Mouse (Mus musculus) thymus, postnatal 4 days (tissue): ENCODE results near the gene Cbx8.

Experiments used
- DNase-seq: peaks from one replicate; pipeline ENCODE4 v3.0.0; 2021

Gene Cbx8

DNA sequence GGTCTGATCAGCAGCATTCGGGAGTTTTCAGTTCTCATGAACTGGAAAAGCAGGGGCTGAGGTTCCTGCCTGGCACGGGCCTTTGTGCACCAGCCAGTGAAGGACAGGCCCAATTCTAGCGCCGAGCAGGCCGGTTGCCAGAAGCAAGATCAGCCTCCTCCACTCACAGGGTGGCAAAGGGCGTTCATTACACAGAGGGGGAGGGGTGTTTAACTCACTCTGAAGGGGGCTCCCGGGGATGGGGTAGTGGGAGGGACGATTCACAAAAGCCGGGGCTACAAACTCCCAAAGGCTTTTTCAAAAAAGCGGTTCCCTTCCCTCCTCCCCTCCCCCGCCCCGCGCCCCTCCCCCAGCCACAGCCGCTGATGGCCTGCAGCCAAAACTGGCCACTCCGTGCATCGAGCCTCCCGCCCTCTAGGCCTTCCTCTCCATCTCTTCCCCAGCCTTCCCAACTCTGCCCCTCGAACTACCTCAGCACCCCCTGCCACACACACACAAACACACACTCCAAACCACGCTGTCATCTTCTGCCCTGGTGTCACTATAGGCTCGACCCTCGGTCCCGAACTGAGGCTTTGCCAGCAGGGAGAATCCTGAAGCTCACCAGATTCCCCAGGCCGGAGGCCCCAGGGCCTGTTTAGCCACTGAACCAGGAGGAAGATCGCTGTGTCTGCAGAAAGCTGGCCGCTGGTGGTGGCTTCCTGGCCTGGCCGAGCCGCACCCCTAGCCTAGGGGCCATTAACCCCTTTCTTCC, 38.1 kb upstream of the Cbx8 start:
- no peak for DNase-seq

DNA sequence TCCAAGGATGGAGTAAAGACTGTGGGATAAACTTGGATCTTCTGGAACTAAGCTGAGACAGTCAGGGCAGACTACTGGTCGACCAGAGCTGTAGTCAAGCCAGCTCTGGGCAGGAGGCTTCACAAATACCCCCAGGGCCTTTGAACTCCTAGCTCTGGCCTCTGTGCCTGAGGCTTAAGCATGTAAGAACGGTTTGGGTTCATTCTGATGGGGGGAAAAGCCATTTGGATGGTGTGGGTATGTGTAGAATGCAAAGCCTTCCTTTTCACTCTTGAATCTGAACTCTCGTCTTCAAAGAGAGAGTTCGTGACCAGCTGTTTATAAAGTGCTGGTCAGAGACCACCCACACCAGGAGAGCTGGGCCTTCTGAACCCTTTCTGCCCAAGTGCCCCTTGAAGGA, 37.0 kb upstream of the Cbx8 start:
- DNase-seq: no peak

DNA sequence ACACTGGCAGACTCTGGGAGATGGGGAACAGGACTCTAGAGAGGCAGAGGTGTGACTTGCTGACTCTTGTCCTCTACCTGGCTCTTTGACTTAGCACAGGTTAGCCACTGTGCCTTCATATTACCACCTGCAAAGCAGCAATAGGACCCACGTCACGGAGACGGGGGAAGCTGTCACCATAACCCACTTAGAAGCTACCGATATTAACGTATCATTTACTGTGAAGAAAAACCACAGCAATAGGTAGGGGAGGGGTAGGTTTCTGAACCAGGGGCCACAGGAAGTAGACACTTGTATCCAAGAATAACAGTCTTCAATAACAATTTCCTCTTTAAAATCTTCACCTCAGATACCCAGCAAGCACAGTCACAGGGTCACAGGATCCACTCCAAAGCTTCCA, 35.0 kb upstream of the Cbx8 start:
- no peak for DNase-seq

DNA sequence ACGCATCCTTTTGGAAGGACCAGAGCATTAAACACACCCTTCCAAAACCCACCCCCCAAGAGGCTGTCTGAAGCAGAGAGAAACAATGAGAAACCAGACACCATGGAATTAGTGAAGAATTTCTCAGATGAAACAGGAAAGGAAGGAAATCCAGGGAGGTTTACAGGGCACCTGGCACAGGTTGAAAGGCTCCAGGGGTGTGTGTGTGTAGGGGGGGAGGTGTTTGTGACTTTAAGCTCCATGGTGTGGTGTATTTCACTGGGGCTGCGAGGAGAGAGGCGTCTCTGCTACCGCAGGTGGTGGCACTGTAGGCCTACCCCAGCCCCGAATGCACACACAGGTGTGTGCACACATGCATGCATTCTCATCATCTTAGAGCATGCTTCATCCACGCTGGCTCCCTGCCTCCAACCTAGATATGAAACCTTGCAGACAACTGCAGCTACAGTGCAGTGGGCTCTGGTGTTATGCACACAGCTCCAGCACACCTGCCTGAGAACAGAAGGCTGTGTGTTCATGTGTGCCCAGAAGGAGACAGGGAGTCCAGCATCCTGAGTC, 33.2 kb upstream of the Cbx8 start:
- DNase-seq: no peak

DNA sequence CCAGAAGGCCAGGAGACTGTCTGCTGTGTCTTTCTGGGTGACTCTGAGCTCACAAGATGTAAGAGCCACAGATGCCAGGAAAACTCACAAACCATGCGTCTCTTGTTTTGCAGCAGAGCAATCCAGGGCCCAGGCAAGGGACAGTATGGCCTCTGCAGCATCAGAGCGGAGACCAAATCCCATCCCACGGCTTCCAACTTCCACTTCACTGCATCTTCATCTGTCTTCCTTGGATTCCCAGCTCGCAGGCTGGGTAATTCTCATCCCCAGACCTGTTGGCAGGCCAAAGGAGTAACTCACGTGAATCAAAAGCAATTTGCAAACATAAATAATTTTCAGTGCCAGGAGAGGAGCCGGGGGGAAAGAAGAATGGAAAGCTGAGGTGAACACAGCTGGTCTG, 32.2 kb upstream of the Cbx8 start:
- no peak for DNase-seq

DNA sequence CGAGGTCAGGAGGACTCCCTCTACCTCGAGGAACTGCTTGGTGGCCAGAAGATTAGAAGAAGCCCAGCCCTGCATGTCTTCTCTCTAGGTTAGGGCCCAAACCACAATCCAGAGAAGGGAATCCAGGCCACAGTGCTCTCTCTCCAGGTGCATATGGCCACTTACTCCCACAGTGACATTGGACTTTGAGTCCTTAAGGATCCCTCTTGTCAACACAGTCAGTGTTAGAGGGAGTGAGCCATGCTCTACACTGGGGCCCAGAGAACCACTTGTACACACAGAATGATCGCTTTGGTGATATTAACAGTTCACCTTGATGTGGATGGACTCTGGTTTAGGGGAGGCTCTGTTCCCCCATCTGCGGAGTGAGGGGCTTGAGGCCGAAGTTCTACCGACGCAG, 31.5 kb upstream of the Cbx8 start:
- no peak for DNase-seq

DNA sequence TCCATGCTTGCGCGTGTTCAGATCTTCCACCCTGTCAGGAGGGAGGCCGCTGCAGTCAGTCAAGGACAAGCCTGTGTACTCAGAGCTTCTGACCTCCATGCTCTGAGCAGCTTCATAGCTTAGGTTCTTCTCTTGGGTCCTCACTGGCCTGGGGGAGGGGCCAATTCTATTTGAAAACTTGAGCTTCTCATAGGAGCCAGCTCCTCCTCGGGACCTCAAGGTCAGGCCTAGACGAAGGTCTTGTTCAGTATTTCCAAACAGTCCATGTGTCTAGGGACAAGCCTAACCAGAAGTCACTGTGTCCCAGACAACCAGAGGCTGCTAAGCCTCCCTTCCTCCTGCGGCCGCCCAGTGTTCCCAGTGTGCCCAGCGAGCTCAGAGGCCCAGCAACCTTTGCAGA, 26.1 kb upstream of the Cbx8 start:
- DNase-seq: no peak

DNA sequence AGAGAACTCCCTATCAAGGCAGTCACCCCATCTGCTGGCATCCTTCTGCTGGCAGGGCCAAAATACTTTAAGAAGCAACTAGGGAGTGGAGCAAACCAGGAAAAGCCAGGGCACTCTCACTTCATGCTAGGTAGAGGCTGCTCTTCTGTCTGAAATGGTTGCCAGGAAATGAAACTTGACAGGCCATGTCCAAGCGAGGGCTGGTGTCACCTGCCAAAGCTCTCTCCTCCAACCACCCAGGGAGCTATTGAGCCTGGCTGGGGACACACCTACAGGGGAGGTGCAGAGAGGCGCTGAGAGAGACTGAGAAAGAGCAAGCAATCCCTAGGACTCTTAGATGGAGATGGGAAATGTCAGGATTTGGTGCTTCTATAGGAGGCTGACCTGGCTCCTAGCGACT, 18.5 kb upstream of the Cbx8 start:
- no peak for DNase-seq

DNA sequence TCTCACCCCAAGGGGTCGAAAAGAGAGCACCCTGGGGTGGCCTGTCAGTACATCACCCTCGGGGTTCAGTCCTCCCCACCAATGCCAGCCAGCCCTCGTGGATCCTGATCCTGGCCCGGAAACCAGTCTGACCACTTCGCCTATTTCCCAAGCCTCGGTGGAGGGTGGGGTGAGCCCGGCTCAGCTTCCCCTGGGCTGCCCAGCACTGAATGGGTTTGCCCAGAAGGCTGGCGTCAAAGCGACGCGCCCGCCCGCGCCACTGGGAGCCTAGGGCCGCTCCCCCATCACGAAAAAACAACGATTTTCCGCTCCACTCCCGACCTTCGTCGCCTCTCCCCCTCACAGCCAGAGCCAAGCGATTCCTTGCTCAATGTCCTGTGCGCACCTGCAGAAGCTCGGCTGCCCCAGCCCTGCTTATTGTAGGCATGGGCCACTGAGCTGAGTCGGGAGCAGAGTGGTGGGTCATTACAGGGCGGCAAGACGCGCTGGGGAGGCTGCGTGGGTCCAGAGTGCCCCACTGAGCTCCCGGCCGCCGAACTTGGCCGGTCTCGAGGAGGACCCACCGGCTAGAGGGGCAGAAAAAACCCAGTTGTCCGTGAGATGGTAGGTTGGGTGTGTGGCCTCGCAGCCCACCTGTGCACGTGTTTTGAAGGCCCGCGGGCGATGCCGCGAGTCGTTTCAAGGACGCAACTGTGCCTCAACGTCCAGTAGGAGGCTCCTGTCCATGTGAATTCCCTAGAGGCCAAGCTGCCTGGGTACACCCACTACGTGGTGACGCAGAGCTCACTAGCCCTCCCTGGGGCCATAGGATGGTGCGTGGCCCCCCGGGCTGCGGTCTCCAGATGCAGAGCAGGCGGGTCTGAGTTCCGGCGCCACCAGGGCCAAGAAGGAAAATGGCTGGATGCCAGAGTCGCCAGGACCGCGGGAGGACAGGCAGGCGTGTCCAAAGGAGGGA, 17.5 kb upstream of the Cbx8 start:
- DNase-seq: peak; percentile 40

DNA sequence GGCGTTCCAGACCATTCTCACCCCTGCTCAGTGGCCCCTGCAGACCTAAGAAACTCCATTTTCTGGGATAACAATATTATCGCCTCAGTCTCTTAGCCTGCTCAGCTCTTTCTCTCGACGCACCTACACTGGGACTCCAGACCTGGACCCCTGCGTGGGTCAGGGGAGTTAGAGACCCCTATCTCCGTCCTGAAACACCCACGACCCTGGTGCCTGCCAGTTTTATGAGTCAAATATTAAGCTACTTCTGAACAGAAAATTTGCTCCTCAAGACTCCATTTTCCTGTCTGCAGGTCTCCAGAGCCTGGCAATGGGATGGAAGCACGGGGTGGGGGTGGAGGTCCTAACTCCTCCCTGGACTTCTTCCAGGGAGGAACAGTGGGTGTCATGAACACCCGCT, 16.5 kb upstream of the Cbx8 start:
- no peak for DNase-seq

DNA sequence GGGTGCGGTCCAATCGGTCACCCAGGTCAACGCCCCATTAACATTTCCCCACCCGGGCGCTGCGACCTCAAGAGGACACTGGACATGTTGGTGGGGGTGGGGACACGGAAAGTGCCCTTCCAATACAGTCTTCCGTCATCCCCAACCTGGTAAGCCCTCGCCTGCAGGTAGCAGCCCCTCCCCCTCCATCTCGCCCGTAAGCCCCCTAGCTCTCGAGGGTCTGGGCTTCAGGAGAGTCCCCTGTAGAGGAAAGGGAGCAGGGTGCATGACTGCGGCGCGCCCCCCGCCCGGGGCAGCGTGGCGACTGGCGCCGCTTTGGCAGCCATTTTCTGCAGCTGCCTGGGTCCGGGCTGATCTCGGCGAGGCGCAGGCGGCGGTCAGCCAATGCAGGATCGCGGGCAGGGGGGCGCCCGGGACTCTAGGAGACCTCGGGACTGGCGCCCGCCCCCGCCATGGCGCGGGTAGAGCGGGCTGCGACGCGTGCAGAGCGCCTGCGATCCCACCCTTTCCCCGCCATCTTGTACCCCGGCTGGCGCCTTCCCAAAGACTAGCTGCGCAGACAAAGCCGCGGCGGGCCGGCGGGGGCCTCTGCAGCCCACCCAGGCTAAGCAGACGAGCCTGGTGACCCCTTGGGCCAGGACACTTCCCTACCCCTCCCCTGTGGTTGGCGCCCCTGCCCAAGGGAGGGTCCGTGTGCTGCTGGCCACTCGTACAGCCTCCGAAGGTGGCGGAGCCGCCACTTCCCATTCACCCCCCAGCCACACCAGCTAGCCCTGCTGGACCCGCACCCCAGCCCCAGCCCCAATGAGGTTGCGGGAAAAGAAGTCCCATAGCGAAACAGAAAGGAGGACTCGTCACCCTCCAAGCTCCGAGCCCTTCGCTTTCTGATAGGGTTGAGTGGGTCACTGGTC, 15.8 kb upstream of the Cbx8 start:
- peak; percentile 73 for DNase-seq

DNA sequence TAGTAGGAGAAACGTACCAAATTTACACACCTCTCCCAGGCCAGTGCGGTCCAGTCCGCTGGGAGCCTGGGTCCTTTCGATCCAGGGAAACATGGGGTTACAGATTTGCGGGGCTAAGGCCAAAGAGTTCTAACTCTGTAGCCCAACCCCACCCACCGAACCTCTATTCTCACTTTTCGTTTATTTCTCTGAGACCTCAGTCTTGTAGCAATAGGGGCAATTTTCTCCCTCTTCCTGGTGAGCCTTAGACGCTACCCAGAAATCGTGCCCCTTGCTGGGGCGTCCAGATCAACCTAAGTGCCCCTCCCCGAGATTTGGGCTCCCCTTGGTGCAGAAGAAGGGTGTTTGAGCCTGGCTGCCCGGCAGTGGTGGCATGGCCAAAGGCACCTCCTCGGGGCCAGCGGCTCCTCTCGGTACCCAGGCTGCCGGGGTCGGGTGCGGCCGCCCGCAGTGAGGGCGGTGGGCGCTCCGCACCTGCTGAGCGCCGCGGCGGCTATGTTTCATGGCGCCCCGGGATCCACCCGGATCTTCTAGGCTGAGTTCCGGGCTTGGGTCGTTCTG, 14.9 kb upstream of the Cbx8 start:
- DNase-seq: peak; percentile 65

DNA sequence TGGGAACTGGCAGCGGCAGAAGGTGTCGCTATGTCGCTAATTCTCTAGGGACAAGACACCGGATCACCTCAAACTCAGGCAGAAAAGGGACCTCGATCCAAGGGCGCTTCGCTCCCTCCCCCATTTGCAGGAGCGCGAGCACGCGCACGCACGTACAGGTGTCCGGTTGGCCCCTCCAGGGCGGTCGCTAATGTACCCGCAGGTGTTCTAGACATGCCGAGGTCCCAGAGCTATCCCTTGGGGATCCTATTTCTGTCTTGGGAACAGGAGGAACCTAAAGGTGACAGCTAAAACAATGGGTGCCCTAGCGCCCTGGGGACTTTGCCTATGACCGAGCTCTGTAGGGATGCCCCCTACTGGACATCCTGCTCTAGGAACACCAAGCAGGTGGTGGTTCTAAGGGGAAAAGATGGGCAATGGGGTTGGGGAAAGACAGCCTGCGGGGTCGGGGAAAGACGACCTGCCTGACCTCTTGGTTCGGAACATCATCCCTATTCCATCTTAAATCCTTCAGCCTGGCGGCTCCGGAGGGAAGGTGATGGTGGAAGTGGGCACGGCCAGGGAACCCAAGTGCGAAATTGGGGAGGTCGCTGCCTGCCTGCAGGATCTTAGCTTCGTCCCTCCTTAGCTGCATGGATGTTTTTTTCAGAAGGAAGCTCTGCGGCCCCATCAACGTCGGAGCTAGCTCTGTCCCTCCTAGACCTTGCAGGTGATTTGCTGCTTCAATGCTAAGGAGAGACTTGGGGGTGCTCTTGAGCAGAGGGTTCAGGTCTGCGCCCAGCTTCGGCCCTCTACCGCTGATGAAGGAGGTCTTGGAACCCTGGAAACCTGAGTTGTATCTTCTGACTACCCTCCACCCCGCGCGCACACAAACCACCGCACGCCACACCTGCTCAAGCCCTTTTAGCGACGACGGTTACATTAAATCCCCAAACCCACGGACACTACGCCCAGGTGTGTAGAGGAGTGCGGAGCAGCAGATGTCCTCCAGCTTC, 13.9 kb upstream of the Cbx8 start:
- peak; percentile 67 for DNase-seq

DNA sequence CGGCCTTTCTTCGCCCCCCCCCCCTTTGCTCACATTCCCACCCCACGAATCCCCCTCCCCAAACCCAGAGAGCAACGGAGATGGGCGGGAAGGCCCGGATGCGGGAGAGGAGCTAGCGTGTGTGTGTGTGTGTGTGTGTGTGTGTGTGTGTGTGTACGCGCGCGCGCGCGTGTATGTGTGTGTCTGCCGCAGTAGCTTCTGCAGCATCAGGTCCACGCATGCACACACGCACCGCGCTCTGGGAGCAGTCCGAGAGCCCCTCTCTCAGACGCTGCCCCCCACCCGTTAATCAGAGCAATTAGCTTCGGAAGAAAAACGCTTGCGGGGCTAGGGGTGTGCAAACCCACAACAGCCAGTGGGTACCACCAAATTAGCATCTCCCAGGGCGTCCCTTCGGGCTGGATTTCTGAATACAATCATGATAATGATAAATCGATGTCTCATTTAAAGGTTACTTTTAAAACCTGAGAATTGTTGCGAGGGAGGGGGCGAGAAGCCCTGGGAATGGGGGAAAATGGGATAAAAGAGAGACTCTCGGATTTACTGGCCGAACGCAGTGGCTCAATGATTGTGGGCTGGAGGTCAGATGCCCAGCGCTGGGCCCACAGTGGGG, 13.1 kb upstream of the Cbx8 start:
- peak; percentile 60 for DNase-seq

DNA sequence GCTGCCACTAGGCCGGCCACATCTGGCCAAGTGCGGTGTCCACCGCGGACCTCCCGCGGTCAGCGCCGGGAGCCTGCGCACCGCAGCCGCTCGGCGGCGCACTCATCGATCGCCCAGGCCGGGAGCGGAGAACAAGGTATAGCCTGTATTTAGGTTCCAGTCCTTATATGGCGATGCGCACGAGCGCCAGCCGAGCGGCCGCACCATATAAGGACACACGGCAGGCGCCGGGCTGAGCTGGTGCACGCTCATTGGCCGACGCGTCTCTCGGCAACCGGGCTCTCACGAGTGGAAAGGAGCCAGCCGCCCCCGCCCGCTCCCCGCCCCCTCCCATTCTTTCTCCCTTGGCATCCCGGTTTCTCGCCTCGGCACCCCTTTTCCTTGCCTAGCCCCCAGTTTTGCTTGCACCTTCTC, 12.5 kb upstream of the Cbx8 start:
- peak; percentile 87 for DNase-seq

DNA sequence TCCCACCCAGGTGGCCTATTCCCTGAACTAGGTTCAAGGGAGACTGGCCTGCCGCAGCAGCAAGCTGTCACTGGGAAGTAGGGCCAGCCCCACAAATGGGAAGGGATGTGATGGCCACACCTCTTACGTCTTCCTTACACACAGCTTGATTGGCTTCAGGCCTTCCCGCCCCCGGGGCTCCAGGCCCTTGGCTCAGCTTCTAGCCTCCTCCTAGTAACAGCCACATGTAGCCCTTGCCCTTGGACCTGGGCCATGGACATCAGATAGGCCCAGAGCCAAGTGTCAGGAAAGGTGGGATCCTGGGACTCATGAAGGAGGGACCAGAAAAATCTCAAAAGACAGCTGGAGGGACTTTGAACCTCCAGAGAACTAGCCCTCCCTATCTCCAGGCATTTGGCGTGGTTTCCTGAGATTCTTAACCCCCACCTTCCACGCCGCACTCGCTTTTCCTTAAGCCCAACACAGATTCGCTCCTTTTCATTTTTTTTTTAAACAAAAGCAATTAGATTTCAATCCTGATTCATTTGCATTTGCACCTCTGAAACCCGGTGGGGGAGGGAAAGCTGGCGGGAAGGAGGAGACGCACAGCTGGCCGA, 12.0 kb upstream of the Cbx8 start:
- DNase-seq: peak; percentile 41

DNA sequence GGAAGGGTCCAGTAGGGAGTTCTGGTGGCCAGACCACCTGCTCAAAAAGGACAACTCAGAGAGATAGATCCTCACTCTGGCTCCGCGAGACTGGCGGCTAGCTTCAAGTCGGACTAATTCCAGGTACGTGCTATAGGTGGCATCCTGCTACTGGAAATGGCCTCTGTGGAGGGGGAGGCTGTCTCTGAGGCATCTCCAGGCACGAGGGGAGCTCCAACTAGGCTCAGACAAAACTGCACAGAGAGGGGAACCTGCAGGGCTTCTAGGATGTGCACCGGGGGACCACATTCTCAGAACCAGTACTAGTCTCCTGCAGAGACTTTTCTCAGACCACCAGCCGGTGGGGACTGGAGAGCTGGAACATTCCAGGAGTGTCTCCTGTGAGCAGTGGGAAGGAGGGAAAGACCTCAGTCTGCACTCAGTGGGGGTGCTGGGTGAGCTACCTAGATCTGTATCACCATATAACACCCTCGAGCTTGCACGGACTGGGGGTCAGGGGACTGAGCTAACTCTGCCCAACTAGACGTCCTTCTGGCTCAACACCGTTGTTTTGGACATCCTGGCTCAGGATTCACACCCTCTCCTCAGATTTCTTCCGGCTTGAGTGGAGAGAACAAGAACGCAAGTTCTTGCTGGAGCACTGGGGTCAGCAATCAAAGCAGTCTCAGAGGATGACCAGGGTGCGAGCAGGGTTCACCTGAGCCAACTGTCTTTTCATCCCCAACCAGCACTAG, 11.3 kb upstream of the Cbx8 start:
- DNase-seq: peak; percentile 67

DNA sequence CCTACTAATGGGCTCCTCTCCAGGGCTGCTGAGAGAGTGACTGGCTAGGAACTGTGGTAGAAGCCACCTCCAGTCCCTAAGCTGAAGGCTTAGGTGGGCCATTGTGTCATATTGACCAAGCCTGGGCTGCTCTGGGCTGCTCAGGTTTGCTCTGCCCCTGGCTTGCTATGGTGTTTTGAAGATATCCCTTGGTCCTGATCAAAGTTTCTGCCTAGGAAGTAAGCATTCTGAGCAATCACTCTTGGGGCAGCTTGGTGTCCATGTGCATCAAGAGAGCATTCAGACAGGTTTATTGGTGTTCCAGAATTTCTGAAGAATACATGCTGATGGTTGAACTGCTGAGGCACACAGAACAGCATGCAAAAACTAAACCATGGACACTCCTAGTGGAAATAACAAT, 10.7 kb upstream of the Cbx8 start:
- DNase-seq: no peak

DNA sequence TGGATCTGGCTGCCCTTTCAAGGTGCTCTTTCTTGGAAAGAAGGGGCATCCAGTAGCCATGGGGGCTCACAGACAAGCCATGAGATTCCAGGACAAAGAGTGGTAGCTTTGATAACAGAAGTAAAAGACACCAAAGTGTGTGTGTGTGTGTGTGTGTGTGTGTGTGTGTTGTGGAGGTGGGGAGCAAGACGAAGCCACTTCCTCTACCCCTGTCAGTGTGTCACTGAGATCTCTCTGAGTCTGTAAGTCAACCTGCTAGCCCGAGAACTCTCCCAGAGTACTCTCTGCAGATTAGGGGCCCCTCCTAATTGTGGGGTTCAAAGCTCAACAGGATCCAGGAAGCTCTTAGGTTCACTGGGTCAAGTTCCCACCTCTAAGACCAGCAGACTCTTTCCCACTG, 9.6 kb upstream of the Cbx8 start:
- DNase-seq: peak; percentile 44

DNA sequence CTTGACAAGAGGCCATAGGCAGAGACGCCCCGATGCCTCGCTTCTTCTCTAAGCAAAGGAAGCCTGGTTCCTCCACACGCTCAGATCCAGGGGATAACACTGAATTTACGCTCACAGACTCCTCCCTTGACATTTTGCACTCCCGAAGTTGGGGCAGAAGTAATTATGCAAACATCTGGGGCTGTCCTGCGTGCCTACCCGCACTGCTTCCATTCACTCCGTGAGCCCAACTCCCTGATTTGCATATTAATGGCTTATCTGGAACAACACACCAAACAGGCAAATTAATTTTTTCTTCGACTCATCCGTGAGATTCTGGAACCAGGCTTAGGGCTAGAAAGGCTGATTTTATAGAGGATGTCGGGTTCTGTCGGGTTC, 7.4 kb upstream of the Cbx8 start:
- DNase-seq: no peak
